Mouse (Mus musculus) frontal cortex, postnatal 14 days (tissue): Measurements from ENCODE around the gene Tmem38a.

Experiments used
- DNase-seq, 2 experiments: peaks; one replicate each; pipeline ENCODE4 v3.0.0; 2022; ENCODE audit warnings: low spot score in 2 of 2

Gene Tmem38a

DNA sequence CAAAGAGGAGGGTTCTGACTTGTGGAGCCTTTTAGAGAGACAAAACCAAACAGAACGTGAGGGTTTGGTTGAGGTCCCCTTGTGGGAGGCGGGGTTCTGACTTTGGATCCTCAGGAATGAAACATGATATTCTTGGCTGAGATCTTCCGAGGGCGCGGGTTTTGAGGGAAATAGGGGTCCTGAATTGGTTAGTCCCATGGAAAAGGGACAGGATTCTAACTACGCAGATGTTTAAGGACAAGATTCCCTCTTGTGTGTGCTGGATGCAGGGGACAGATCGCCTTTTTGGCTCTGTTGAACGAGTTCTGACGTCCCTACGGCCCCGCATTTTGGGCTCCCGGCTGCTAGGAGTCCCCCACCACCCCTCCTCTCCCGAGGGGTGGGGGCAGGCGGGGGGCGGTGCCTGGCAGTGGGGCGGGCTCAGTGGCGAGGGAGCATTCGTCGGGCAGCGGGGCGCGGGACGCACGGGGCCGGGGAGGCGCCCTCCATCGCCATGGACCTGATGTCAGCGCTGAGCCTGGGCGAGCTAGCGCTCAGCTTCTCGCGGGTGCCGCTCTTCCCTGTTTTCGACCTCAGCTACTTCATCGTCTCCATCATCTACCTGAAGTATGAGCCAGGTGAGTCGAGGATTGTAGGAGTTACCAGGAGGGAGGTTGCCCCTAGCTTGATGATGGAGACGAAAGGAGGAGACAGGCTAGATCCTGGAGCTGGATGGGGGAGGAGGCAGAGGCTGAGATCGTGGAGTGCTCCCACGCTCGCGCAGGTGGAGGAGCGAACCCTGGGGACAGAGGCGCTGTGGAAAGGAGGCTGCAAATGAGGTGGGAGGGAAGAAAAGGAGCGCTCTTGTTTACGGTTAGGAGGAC is at the start of gene Tmem38a:
TSS of gene Tmem38a (plus strand) at position 445 of the 863 bp plus-strand sequence.
- peak; percentile 69 to 72 for DNase-seq

- DNase-seq, result no peak
Observed at GRCm38 (mm10) chr8:72532103-72532502, 39.8 kb upstream of the Tmem38a start.

DNA sequence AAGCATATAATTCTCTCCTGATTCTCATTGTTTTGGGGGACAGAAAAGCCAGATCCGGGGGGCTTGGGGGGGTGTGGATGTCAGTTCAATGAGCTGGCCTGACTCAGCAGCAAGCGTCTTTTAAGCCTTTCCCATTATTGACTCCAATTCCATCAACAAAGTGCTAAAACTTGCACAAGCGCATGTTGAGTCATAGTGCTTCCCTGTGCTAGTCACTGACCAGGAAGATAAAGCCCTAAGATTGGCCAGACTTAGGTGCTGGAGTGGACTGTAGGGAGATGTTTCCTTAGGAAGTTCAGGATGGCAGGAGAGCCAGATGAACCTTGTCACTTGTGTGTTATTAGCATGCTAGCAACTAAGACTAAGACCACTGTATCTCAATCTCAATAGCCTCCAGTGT is 37.0 kb upstream of the Tmem38a start:
- no peak for DNase-seq

- DNase-seq, result no peak
Observed at GRCm38 (mm10) chr8:72539234-72539633, 32.6 kb upstream of the Tmem38a start.

- peak in 1 of 2 experiments; percentile 19 for DNase-seq
Observed at GRCm38 (mm10) chr8:72547122-72547801, 24.6 kb upstream of the Tmem38a start.

DNA sequence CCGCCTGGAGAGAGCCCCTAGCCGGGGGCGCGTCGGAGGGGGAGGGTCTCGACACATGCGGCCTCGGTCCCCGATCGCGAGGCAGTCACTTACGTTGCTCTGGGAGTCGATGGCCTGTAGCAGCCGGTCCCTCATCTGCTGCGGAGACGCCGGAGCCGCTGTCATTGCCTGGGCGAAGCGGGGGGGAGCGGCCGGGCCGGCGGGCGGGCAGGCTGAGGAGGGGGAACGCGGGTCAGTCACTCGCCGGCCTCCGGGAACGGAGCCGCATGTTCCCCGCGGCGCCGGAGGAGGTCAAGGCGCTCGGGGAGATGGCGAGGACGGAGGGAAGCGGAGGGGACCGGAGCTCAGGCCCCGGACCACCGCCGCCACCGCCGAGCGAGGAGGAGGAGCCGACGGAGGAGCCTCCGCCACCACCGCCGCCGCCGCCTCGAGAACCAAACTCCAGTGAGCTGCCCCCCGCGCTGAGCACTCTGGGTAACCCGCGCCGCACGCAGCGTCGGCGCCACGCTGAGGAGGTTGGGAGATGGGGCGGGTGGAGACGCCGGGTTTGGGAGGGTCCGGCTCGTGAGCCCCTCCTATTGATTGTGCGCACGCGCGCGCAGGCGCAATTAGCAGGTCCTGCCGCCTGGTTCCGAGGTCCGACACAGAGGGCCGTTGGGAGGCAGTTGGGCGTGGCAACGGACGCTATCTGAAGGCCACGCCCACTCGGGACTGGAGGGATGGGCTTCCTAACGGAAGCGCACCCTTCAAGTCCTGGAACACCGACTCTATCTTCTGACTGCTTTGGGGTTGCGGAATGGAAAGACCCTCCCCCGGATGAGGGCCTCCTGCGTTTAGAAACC is 23.8 kb upstream of the Tmem38a start, which contains the start of gene Med26:
TSS of gene Med26 (minus strand) at position 469 of the 842 bp plus-strand sequence.
- DNase-seq, result peak; percentile 97 to 98

DNA sequence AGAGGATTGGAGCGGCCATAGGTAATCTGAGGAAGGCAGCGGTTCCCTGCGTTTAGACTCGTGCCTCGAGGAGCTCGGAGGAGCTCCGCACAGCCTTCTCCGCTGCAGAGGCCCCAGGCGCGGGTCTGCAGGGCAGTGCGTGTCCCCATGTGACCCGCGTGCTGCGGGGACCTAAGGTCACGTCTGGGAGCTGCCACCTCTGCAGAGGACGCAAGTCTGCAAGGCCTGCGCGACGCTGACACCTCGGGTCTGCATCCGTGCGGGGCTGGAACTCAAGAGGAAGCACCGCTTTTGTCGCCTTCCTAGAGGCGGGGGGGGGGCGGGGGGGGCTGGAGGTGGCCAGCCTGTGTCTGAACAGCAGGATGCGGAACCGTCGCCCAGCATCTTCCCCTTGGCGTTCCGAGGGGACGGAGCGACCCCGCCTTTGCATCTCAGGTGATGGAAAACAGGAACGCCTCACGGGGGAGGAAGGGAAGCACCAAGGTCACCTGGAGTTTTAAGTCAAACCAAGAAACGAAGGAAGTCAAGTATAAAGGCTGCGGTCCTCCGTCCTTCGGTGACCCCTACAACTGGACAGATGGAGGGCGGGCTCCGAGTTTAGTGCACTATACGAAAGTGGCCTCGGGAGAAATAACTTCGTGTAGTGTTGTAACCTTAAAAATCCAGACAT is 23.1 kb upstream of the Tmem38a start:
- peak in 1 of 2 experiments; percentile 18 for DNase-seq

- DNase-seq, result no peak
Observed at GRCm38 (mm10) chr8:72549314-72549892, 22.5 kb upstream of the Tmem38a start.

GRCm38 (mm10) chr8:72555770-72556169 is 16.1 kb upstream of the Tmem38a start:
- DNase-seq, result no peak

DNA sequence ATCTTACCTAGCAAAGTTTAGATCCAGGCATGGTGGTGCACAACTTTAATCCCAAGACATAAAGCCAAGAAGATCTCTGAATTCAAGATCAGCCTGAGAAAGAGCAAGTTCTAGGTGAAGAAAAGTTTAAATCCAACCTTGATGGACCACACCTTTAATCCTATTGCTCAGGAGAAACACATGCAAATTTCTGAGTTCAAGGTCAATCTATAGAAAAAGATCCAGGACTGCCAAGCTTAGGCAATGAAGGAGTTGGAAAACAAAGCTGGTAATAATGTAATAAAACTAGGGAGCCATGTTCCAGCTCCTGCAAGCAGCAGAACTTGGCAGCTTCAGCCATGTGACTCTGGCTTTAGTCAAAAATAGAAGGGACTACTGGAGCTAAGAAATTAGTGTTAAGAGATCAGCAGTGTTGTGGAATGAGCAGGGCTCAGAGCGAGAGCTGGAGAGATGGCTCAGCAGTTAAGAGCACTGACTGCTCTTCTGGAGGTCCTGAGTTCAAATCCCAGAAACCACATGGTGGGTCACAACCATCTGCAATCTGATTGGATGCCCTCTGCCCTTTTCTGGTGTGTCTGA is 10.7 kb upstream of the Tmem38a start:
- no peak for DNase-seq

DNA sequence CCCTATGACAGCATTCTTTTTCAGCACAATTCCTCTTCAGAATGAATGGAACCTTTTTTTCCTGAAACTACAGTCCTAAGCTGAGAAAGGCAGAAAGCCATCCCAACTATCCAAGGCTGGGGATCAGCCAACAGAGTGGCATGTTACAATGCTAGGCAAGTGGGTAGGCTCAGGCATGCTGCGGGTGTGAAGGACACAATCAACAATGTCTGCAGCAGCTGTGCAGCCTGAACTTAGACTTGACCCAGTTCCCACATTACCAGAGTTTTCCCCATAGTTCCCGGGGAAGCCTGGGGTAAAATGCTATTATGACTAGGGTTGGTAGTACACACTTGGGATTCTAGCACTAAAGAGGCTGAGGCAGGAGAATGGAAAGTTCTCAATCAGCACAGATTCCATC is 5.9 kb upstream of the Tmem38a start:
- DNase-seq, result no peak

DNA sequence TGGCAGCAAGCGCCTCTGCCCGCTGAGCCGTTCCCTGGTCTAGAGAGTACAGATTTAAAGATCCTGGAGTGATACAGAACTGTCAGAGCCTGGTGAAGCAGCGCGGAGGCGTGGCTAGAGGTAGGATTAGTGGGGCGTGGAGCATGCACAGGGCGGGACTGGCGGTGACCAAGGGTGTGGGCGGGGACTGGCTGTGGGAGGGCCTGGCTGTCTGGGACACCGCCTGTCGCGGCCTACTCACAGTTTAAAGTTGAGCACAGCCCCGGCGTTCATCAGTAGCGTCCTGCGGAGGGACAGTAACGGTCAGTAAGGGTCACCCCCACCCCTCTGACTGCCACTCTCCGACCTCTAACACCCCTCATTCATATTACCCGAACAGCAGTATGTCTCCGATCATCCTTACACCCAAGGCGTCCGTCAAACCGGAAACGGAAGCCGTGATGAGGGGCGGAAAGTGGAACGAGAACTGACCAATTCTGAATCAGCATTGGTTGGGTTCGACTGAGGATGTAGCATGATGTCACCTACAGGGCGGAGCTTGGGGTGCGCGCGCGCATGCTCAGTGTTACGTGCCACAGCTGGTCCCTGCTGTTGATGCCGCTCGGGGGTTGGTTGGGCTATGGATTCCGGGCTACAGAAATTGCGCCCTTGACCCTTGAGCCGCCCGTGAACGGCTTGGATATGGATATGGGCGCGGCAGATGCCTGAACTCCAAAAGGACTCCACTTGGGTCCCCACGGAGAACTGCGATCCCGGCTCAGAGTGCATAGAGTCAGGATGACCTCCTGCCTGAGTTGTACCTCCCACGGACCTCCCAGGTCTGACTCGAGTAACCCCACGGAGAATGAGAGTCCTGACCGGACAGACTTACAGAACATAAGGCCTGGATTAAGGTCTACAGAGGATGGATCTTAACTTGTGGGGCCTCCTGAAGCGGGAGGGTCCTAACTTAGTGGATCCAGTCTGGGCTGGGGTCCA is 933 bp upstream of the Tmem38a start, which contains the start of gene Smim7:
TSS of gene Smim7 (minus strand) at position 456 of the 978 bp plus-strand sequence.
- DNase-seq, result peak; percentile 97

GRCm38 (mm10) chr8:72572507-72572906 is 652 bp downstream of the Tmem38a start:
- no peak for DNase-seq

GRCm38 (mm10) chr8:72573450-72573849 is 1.6 kb downstream of the Tmem38a start:
- no peak for DNase-seq

GRCm38 (mm10) chr8:72575915-72576314 is 4.1 kb downstream of the Tmem38a start:
- DNase-seq, result no peak

- no peak for DNase-seq
Observed at GRCm38 (mm10) chr8:72577266-72577665, 5.4 kb downstream of the Tmem38a start.

GRCm38 (mm10) chr8:72577941-72578340 is 6.1 kb downstream of the Tmem38a start:
- DNase-seq, result no peak

GRCm38 (mm10) chr8:72579374-72579773 is 7.5 kb downstream of the Tmem38a start:
- no peak for DNase-seq

GRCm38 (mm10) chr8:72583056-72583771 is 11.4 kb downstream of the Tmem38a start:
- no peak for DNase-seq
